Comparison of ENCODE assay signal across 7 mouse cellular contexts in genomic region chr1:62951067-62951809, GRCm38 (mm10).
DNase-seq lines count a peak whose midpoint lies in the region; ATAC-seq and TF ChIP-seq lines count a peak whose summit lies in the region.

No protein-coding gene starts in this region.

- ATAC-seq in midbrain, embryonic 14.5 days (ENCODE audit: low FRiP score, low TSS enrichment), result no peak
- ATAC-seq in midbrain, postnatal 0 days (ENCODE audit: low FRiP score), result 0 out of 2 replicates have a peak, but pooled peaks have one; percentile 47
- ATAC-seq in forebrain, embryonic 11.5 days (replicated peaks; ENCODE audit: low FRiP score), result no peak

- TF ChIP-seq CTCF in midbrain, postnatal 0 days (IDR thresholded peaks at IDR 0.05), result no peak

- no peak overlapping the region for H3K9ac ChIP-seq in midbrain, embryonic 14.5 days (replicated peaks; ENCODE audit: low read length)
- H3K9ac ChIP-seq in midbrain, postnatal 0 days (replicated peaks; ENCODE audit: low read length, poor library complexity, severe bottlenecking), result no peak overlapping the region
- no peak overlapping the region for H3K9ac ChIP-seq in forebrain, embryonic 11.5 days (ENCODE audit: low read length)

- no peaks in the 10 kb centered on the region for H3K9me3 ChIP-seq in midbrain, embryonic 14.5 days (ENCODE audit: control insufficient read depth, low read length)
- no peaks in the 10 kb centered on the region for H3K9me3 ChIP-seq in midbrain, embryonic 10.5 days (replicated peaks)
- no peaks in the 10 kb centered on the region for H3K9me3 ChIP-seq in midbrain, postnatal 0 days (ENCODE audit: low read length)
- H3K9me3 ChIP-seq in forebrain, embryonic 11.5 days (ENCODE audit: control insufficient read depth, low read length), result no peaks in the 10 kb centered on the region

- no peaks in the 10 kb centered on the region for H3K36me3 ChIP-seq in midbrain, embryonic 14.5 days (ENCODE audit: control insufficient read depth, insufficient read depth, low read length)
- H3K36me3 ChIP-seq in midbrain, embryonic 10.5 days, result no peaks in the 10 kb centered on the region
- H3K36me3 ChIP-seq in midbrain, postnatal 0 days (ENCODE audit: insufficient read depth, low read length), result no peaks in the 10 kb centered on the region
- H3K36me3 ChIP-seq in forebrain, embryonic 11.5 days (ENCODE audit: control insufficient read depth, insufficient read depth, low read length), result no peaks in the 10 kb centered on the region

- 47% methylated on average over 7 of the region's 7 CpGs for WGBS in midbrain, embryonic 14.5 days
- WGBS in midbrain, embryonic 10.5 days, result 73% methylated on average over 7 of the region's 7 CpGs
- WGBS in midbrain, postnatal 0 days, result 33% methylated on average over 7 of the region's 7 CpGs
- 81% methylated on average over 7 of the region's 7 CpGs for WGBS in forebrain, embryonic 11.5 days

- peaks cover 12% of the 10 kb centered on the region; the same call in 1 of the 2 replicates for H3K4me1 ChIP-seq in midbrain, embryonic 14.5 days (ENCODE audit: control insufficient read depth, insufficient read depth, low read length)
- H3K4me1 ChIP-seq in midbrain, embryonic 10.5 days, result peaks cover 16% of the 10 kb centered on the region
- peaks cover 9% of the 10 kb centered on the region; the same call in 1 of the 2 replicates for H3K4me1 ChIP-seq in midbrain, postnatal 0 days (ENCODE audit: insufficient read depth, low read length)
- peaks cover 2% of the 10 kb centered on the region; the same call in 1 of the 2 replicates for H3K4me1 ChIP-seq in forebrain, embryonic 11.5 days (replicated peaks; ENCODE audit: control insufficient read depth, insufficient read depth, low read length)

- intact Hi-C loops in heart, postnatal 25 days (cut with DNase I), result no loop called here

- peak overlapping the region; percentile 6; the same call in 1 of the 2 replicates for H3K27ac ChIP-seq in midbrain, embryonic 14.5 days (replicated peaks; ENCODE audit: low read depth, low read length)
- H3K27ac ChIP-seq in midbrain, embryonic 10.5 days (replicated peaks), result no peak overlapping the region
- H3K27ac ChIP-seq in midbrain, postnatal 0 days (ENCODE audit: low read depth, low read length), result no peak overlapping the region
- no peak overlapping the region for H3K27ac ChIP-seq in forebrain, embryonic 11.5 days (ENCODE audit: low read depth, low read length)

- no peaks in the 10 kb centered on the region for H3K27me3 ChIP-seq in midbrain, embryonic 14.5 days (ENCODE audit: control insufficient read depth, insufficient read depth, low read length)
- peaks cover 39% of the 10 kb centered on the region for H3K27me3 ChIP-seq in midbrain, embryonic 10.5 days (ENCODE audit: low read depth, poor library complexity, severe bottlenecking)
- H3K27me3 ChIP-seq in midbrain, postnatal 0 days (ENCODE audit: insufficient read depth, low read length), result no peaks in the 10 kb centered on the region
- peaks cover 5% of the 10 kb centered on the region; the same call in 1 of the 2 replicates for H3K27me3 ChIP-seq in forebrain, embryonic 11.5 days (ENCODE audit: control insufficient read depth, insufficient read depth, low read length)

- H3K4me2 ChIP-seq in midbrain, embryonic 14.5 days (ENCODE audit: low read length), result no peak overlapping the region
- no peak overlapping the region for H3K4me2 ChIP-seq in midbrain, postnatal 0 days (ENCODE audit: low read depth, low read length, poor library complexity, severe bottlenecking)
- H3K4me2 ChIP-seq in forebrain, embryonic 11.5 days (ENCODE audit: low read depth, low read length, severe bottlenecking), result no peak overlapping the region

- DNase-seq in midbrain, embryonic 14.5 days, result peak; percentile 69
- DNase-seq in midbrain, embryonic 10.5 days (ENCODE audit: low spot score), result no peak
- peak; percentile 75 for DNase-seq in cerebellum, adult 9-11 months
- peak; percentile 26 for DNase-seq in heart, postnatal 25 days (ENCODE audit: low spot score)
- DNase-seq in midbrain, postnatal 0 days (ENCODE audit: low spot score), result peak; percentile 93
- no peak for DNase-seq in forebrain, embryonic 11.5 days (ENCODE audit: low spot score)
- no peak for DNase-seq in spleen, adult 18-20 months

- H3K4me3 ChIP-seq in midbrain, embryonic 14.5 days (replicated peaks; ENCODE audit: low read depth, low read length), result no peak overlapping the region
- no peak overlapping the region for H3K4me3 ChIP-seq in midbrain, embryonic 10.5 days
- no peak overlapping the region for H3K4me3 ChIP-seq in midbrain, postnatal 0 days (ENCODE audit: low read depth, low read length)
- H3K4me3 ChIP-seq in forebrain, embryonic 11.5 days (ENCODE audit: low read depth, low read length), result no peak overlapping the region

Comparison
In these comparisons a context has a peak if more than half of its experiments do, and no peak if none do; other contexts are left out.
1. DNase-seq: peak in midbrain, embryonic 14.5 days (single experiment), cerebellum, adult 9-11 months (single experiment), heart, postnatal 25 days (single experiment) and midbrain, postnatal 0 days (single experiment); none in midbrain, embryonic 10.5 days (single experiment), forebrain, embryonic 11.5 days (single experiment) and spleen, adult 18-20 months (0 of 2).